Mouse (Mus musculus): Measurements from ENCODE around the gene Grhpr. TPM values are rescaled to one million over a fixed set of nuclear protein-coding genes. Genes with fewer than 3 reads are reported as not detected.
"Not testable (repeated sequence)": the region's sequence is repeated elsewhere in the genome, so short reads cannot be mapped to it uniquely, and the experiment has no call there.

Gene Grhpr
- polyA plus RNA-seq, 1 experiment from 2014 or later, result 48.8 TPM

GRCm38 (mm10) chr4:45036571-45036970 is 55.4 kb downstream of the Grhpr start:
- WGBS, result 82% methylated on average over 5 of the region's 5 CpGs
- ATAC-seq (replicated peaks; ENCODE audit: low FRiP score) (no peak), DNase-seq (ENCODE audit: low spot score) (no peak)
- Histone ChIP-seq H3K4me2 (ENCODE audit: low read depth, low read length, severe bottlenecking) (no peak overlapping the region), H3K27me3 (ENCODE audit: control insufficient read depth, insufficient read depth, low read length) (no peaks in the 10 kb centered on the region), H3K9ac (ENCODE audit: low read length) (no peak overlapping the region), H3K36me3 (ENCODE audit: control insufficient read depth, insufficient read depth, low read length) (peaks cover 4% of the 10 kb centered on the region; the same call in 1 of the 2 replicates), H3K4me1 (replicated peaks; ENCODE audit: control insufficient read depth, insufficient read depth, low read length) (no peaks in the 10 kb centered on the region), H3K4me3 (ENCODE audit: low read depth, low read length) (no peak overlapping the region), H3K27ac (ENCODE audit: low read depth, low read length) (no peak overlapping the region), H3K9me3 (ENCODE audit: control insufficient read depth, low read length) (no peaks in the 10 kb centered on the region)

GRCm38 (mm10) chr4:45037455-45038410 is 56.5 kb downstream of the Grhpr start:
- Histone ChIP-seq H3K36me3 (ENCODE audit: control insufficient read depth, insufficient read depth, low read length) (no peaks in the 10 kb centered on the region; the same call in 1 of the 2 replicates), H3K4me3 (ENCODE audit: low read depth, low read length) (no peak overlapping the region), H3K27ac (ENCODE audit: low read depth, low read length) (no peak overlapping the region), H3K27me3 (ENCODE audit: control insufficient read depth, insufficient read depth, low read length) (no peaks in the 10 kb centered on the region), H3K4me2 (ENCODE audit: low read depth, low read length, severe bottlenecking) (no peak overlapping the region), H3K9me3 (ENCODE audit: control insufficient read depth, low read length) (no peaks in the 10 kb centered on the region), H3K4me1 (replicated peaks; ENCODE audit: control insufficient read depth, insufficient read depth, low read length) (no peaks in the 10 kb centered on the region), H3K9ac (ENCODE audit: low read length) (no peak overlapping the region)
- ATAC-seq (replicated peaks; ENCODE audit: low FRiP score), result no peak
- DNase-seq (ENCODE audit: low spot score), result no peak
- WGBS, result 93% methylated on average over 13 of the region's 13 CpGs

DNA sequence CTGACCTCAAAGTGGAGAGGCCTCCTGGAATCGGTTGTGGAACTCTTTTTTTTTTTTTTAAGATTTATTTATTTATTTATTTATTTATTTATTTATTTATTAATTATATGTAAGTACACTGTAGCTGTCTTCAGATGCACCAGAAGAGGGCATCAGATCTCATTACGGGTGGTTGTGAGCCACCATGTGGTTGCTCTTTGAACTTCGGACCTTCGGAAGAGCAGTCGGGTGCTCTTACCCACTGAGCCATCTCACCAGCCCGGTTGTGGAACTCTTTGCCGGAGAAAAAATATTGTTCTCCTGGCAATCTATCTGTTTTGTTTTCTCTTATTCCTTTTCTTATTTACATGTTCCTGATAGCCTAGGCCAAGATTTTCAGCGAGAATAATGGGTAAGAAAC is 57.7 kb downstream of the Grhpr start:
- H3K9ac ChIP-seq (ENCODE audit: low read length); H3K27ac ChIP-seq (ENCODE audit: low read depth, low read length); H3K4me1 ChIP-seq (replicated peaks; ENCODE audit: control insufficient read depth, insufficient read depth, low read length); H3K9me3 ChIP-seq (ENCODE audit: control insufficient read depth, low read length); H3K4me2 ChIP-seq (ENCODE audit: low read depth, low read length, severe bottlenecking); H3K36me3 ChIP-seq (ENCODE audit: control insufficient read depth, insufficient read depth, low read length); H3K27me3 ChIP-seq (ENCODE audit: control insufficient read depth, insufficient read depth, low read length); DNase-seq (ENCODE audit: low spot score); ATAC-seq (replicated peaks; ENCODE audit: low FRiP score); H3K4me3 ChIP-seq (ENCODE audit: low read depth, low read length): not testable (repeated sequence)
- WGBS, result 68% methylated on average over 8 of the region's 8 CpGs

DNA sequence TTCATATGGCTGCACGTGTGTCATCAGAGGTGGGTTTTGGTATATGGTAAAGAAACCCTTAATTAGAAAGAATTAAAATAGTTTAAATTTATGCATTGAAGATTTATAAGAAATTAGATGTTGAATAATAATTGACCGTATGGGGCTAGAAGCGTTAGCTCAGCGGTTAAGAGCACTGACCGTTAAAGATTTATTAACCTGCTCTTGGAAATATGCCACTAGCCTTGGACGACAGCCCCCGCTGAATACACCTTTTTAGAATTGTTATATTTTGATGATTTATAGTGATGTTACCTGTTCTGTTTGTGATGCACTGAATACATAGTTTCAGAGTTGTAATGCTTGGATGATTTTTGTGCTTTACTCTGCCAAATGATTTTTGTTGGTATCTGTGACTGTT is 58.4 kb downstream of the Grhpr start:
- not testable (repeated sequence) for H3K27ac ChIP-seq (ENCODE audit: low read depth, low read length); H3K9ac ChIP-seq (ENCODE audit: low read length); H3K27me3 ChIP-seq (ENCODE audit: control insufficient read depth, insufficient read depth, low read length); H3K36me3 ChIP-seq (ENCODE audit: control insufficient read depth, insufficient read depth, low read length); H3K4me2 ChIP-seq (ENCODE audit: low read depth, low read length, severe bottlenecking); H3K4me3 ChIP-seq (ENCODE audit: low read depth, low read length); H3K4me1 ChIP-seq (replicated peaks; ENCODE audit: control insufficient read depth, insufficient read depth, low read length); ATAC-seq (replicated peaks; ENCODE audit: low FRiP score); DNase-seq (ENCODE audit: low spot score); H3K9me3 ChIP-seq (ENCODE audit: control insufficient read depth, low read length)
- WGBS, result 94% methylated on average over 7 of the region's 7 CpGs

Other genes starting within 250 kb of the Grhpr start
- 20.7 and 24.3 TPM in 2 replicates for gene Zcchc7, start 225.5 kb upstream of the Grhpr start, polyA plus RNA-seq (2014; fragmentation: Nextera tagmentation; extraction: Ambion mirVana)
- 44.9 and 45.4 TPM in 2 replicates for gene Zbtb5, start 31.0 kb downstream of the Grhpr start, polyA plus RNA-seq (2014; fragmentation: Nextera tagmentation; extraction: Ambion mirVana)
- gene Polr1e, start 37.2 kb downstream of the Grhpr start, polyA plus RNA-seq (2014; fragmentation: Nextera tagmentation; extraction: Ambion mirVana), result 54.5 and 55.2 TPM in 2 replicates
- gene Fbxo10, start 103.2 kb downstream of the Grhpr start, polyA plus RNA-seq (2014; fragmentation: Nextera tagmentation; extraction: Ambion mirVana), result 12.5 and 13.3 TPM in 2 replicates
- 172 and 184 TPM in 2 replicates for gene Tomm5, start 126.7 kb downstream of the Grhpr start, polyA plus RNA-seq (2014; fragmentation: Nextera tagmentation; extraction: Ambion mirVana)
- gene Frmpd1, start 203.5 kb downstream of the Grhpr start, polyA plus RNA-seq (2014; fragmentation: Nextera tagmentation; extraction: Ambion mirVana), result 1.3 TPM in 2 replicates

Measured in forebrain, embryonic 11.5 days (tissue).